Comparison of ENCODE assay signal across 10 mouse cellular contexts in the genomic region with DNA sequence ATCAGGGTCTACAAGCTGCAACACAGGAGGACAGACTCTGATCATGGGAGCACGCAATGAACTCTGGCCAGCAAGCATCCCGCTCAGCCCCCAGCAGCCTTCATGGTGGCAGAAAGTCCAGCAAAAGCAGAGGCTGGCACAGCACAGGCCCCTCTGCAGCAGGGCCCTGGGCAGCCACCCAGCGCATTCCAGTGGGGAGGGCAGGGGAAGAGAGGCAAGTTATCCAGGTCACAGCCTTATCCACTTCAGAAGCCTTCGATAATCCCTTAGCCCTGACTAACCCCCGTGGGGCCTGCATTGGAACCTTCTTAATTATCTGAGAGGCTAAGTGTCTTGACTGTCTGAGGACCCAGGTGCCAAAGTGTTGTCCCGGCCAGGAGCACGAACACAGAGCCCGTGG. TPM values are rescaled to one million over a fixed set of nuclear protein-coding genes. Genes with fewer than 3 reads are reported as not detected.
DNase-seq lines count a peak whose midpoint lies in the region; ATAC-seq and TF ChIP-seq lines count a peak whose summit lies in the region.
"Had no signal": no experiment of that assay in that cellular context is flagged by ENCODE, and none has a peak within 500 bp of the region (broad histone marks: within the 10 kb centered on the region; RNA-seq: fewer than 3 reads in every experiment).

No protein-coding gene starts in this region.

- ATAC-seq in hindbrain, embryonic 15.5 days (ENCODE audit: low FRiP score, low read depth) = no peak
- ATAC-seq in hindbrain, embryonic 12.5 days (ENCODE audit: low FRiP score) = no peak
- ATAC-seq in heart, postnatal 0 days (ENCODE audit: insufficient read depth, low read depth) = peak; percentile 91
- no peak for ATAC-seq in megakaryocyte, adult 5-6 weeks (ENCODE audit: poor library complexity, severe bottlenecking)
- no peak for ATAC-seq in liver, embryonic 11.5 days (replicated peaks; ENCODE audit: low FRiP score)

- TF ChIP-seq EP300 in heart, postnatal 0 days (IDR thresholded peaks at IDR 0.05; ENCODE audit: low read depth) = no peak

- no peak for TF ChIP-seq CTCF in heart, postnatal 0 days (IDR thresholded peaks at IDR 0.05; ENCODE audit: low read depth)

- 47% methylated on average over 8 of the region's 8 CpGs for WGBS in hindbrain, embryonic 15.5 days
- 52% methylated on average over 8 of the region's 8 CpGs for WGBS in hindbrain, embryonic 12.5 days
- WGBS in embryonic facial prominence, embryonic 10.5 days = 35% methylated on average over 8 of the region's 8 CpGs
- 29% methylated on average over 8 of the region's 8 CpGs for WGBS in heart, postnatal 0 days
- WGBS in liver, embryonic 11.5 days = 43% methylated on average over 8 of the region's 8 CpGs

- 0 out of 2 replicates have a peak overlapping the region, but pooled peaks have one; percentile 10 for H3K9ac ChIP-seq in hindbrain, embryonic 15.5 days
- H3K9ac ChIP-seq in hindbrain, embryonic 12.5 days = no peak overlapping the region; the same call in 1 of the 2 replicates
- H3K9ac ChIP-seq in heart, postnatal 0 days (replicated peaks; ENCODE audit: low read depth, low read length) = no peak overlapping the region
- no peak overlapping the region for H3K9ac ChIP-seq in liver, embryonic 11.5 days (ENCODE audit: low read depth, low read length)
- H3K9ac ChIP-seq: limb, embryonic 13.5 days had no signal

- H3K36me3 ChIP-seq in hindbrain, embryonic 15.5 days = no peaks in the 10 kb centered on the region
- H3K36me3 ChIP-seq in hindbrain, embryonic 12.5 days = no peaks in the 10 kb centered on the region
- no peaks in the 10 kb centered on the region for H3K36me3 ChIP-seq in embryonic facial prominence, embryonic 10.5 days (replicated peaks)
- no peaks in the 10 kb centered on the region for H3K36me3 ChIP-seq in heart, postnatal 0 days (replicated peaks; ENCODE audit: control insufficient read depth, insufficient read depth, low read length)
- no peaks in the 10 kb centered on the region for H3K36me3 ChIP-seq in liver, embryonic 11.5 days (ENCODE audit: control insufficient read depth, insufficient read depth, low read length)
- H3K36me3 ChIP-seq: limb, embryonic 13.5 days had no signal

- no peak overlapping the region for H3K4me3 ChIP-seq in hindbrain, embryonic 15.5 days
- no peak overlapping the region for H3K4me3 ChIP-seq in hindbrain, embryonic 12.5 days
- H3K4me3 ChIP-seq in embryonic facial prominence, embryonic 10.5 days = no peak overlapping the region
- no peak overlapping the region for H3K4me3 ChIP-seq in heart, postnatal 0 days (ENCODE audit: low read depth, low read length)
- H3K4me3 ChIP-seq in liver, embryonic 11.5 days (ENCODE audit: low read depth, low read length) = no peak overlapping the region
- H3K4me3 ChIP-seq: limb, embryonic 13.5 days had no signal

- intact Hi-C loops in left cerebral cortex, postnatal 25 days (cut with DNase I) = no loop called here

- no peaks in the 10 kb centered on the region for H3K27me3 ChIP-seq in hindbrain, embryonic 15.5 days
- H3K27me3 ChIP-seq in hindbrain, embryonic 12.5 days = no peaks in the 10 kb centered on the region
- peaks cover 4% of the 10 kb centered on the region; the same call in 1 of the 2 replicates for H3K27me3 ChIP-seq in embryonic facial prominence, embryonic 10.5 days (replicated peaks; ENCODE audit: low read depth, poor library complexity, severe bottlenecking)
- H3K27me3 ChIP-seq in heart, postnatal 0 days (ENCODE audit: control insufficient read depth, insufficient read depth, low read length) = peaks cover 43% of the 10 kb centered on the region
- H3K27me3 ChIP-seq in liver, embryonic 11.5 days (replicated peaks; ENCODE audit: control insufficient read depth, insufficient read depth, low read length) = 0 out of 2 replicates have a peak, but pooled peaks cover 2% of the 10 kb centered on the region
- H3K27me3 ChIP-seq: limb, embryonic 13.5 days had no signal

- H3K27ac ChIP-seq in hindbrain, embryonic 15.5 days (replicated peaks) = no peak overlapping the region
- H3K27ac ChIP-seq in hindbrain, embryonic 12.5 days = no peak overlapping the region
- peak overlapping the region; percentile 31; the same call in 1 of the 2 replicates for H3K27ac ChIP-seq in embryonic facial prominence, embryonic 10.5 days (replicated peaks)
- H3K27ac ChIP-seq in heart, postnatal 0 days (ENCODE audit: low read depth) = no peak overlapping the region
- H3K27ac ChIP-seq in liver, embryonic 11.5 days (ENCODE audit: low read depth, low read length) = no peak overlapping the region
- H3K27ac ChIP-seq: limb, embryonic 13.5 days had no signal

- H3K9me3 ChIP-seq in hindbrain, embryonic 15.5 days = no peaks in the 10 kb centered on the region
- H3K9me3 ChIP-seq in hindbrain, embryonic 12.5 days (replicated peaks) = 0 out of 2 replicates have a peak, but pooled peaks cover 7% of the 10 kb centered on the region
- 0 out of 2 replicates have a peak, but pooled peaks cover 6% of the 10 kb centered on the region for H3K9me3 ChIP-seq in embryonic facial prominence, embryonic 10.5 days
- peaks cover 5% of the 10 kb centered on the region; the same call in 1 of the 2 replicates for H3K9me3 ChIP-seq in heart, postnatal 0 days (replicated peaks; ENCODE audit: control insufficient read depth, low read length)
- no peaks in the 10 kb centered on the region for H3K9me3 ChIP-seq in liver, embryonic 11.5 days (ENCODE audit: control insufficient read depth, low read length)

- DNase-seq in embryonic facial prominence, embryonic 10.5 days (ENCODE audit: low spot score) = no peak
- DNase-seq in heart, postnatal 0 days (ENCODE audit: low spot score) = peak; percentile 71
- DNase-seq in lung, postnatal 4 days = peak; percentile 19 to 54
- no peak for DNase-seq in left cerebral cortex, postnatal 25 days (ENCODE audit: low spot score in 2 of 2)
- DNase-seq in liver, embryonic 11.5 days (ENCODE audit: low spot score) = no peak

- H3K4me1 ChIP-seq in hindbrain, embryonic 15.5 days (replicated peaks) = 0 out of 2 replicates have a peak, but pooled peaks cover 6% of the 10 kb centered on the region
- no peaks in the 10 kb centered on the region for H3K4me1 ChIP-seq in hindbrain, embryonic 12.5 days
- peaks cover 10% of the 10 kb centered on the region for H3K4me1 ChIP-seq in embryonic facial prominence, embryonic 10.5 days
- peaks cover 12% of the 10 kb centered on the region; the same call in 1 of the 2 replicates for H3K4me1 ChIP-seq in heart, postnatal 0 days (ENCODE audit: control insufficient read depth, insufficient read depth)
- no peaks in the 10 kb centered on the region for H3K4me1 ChIP-seq in liver, embryonic 11.5 days (replicated peaks; ENCODE audit: control insufficient read depth, insufficient read depth, low read length)

- no peak overlapping the region for H3K4me2 ChIP-seq in hindbrain, embryonic 15.5 days
- no peak overlapping the region for H3K4me2 ChIP-seq in hindbrain, embryonic 12.5 days (replicated peaks)
- no peak overlapping the region for H3K4me2 ChIP-seq in heart, postnatal 0 days (ENCODE audit: low read depth, low read length)
- no peak overlapping the region for H3K4me2 ChIP-seq in liver, embryonic 11.5 days
- H3K4me2 ChIP-seq: limb, embryonic 13.5 days had no signal

RNA-seq across cellular contexts. Expression of a gene that starts 43.6 kb away (rescaled TPM):
- polyA plus RNA-seq in hindbrain, embryonic 15.5 days (2015; fragmentation: Nextera tagmentation; extraction: Ambion mirVana) = 0.64 and 0.93 TPM in 2 replicates
- polyA plus RNA-seq in hindbrain, embryonic 12.5 days (2016; fragmentation: Nextera tagmentation; extraction: Ambion mirVana) = 0.61 and 0.91 TPM in 2 replicates
- 0.26 and 0.80 TPM in 2 replicates for polyA plus RNA-seq in embryonic facial prominence, embryonic 10.5 days (2016; fragmentation: Nextera tagmentation; extraction: Ambion mirVana)
- not detected in 2 replicates for total RNA-seq in heart, postnatal 0 days (2014; rRNA removed; ENCODE audit: low replicate concordance)
- not detected in 2 replicates for polyA plus RNA-seq in heart, postnatal 0 days (2015; fragmentation: Nextera tagmentation; extraction: Ambion mirVana)
- total RNA-seq in left cerebral cortex, postnatal 25 days (2021) = under 1 TPM; 0.28 to 0.48 TPM
- total RNA-seq in megakaryocyte, adult 5-6 weeks (2015) = not detected in 2 replicates
- not detected in 2 replicates for total RNA-seq in megakaryocyte, adult 5-6 weeks (2017)
- polyA plus RNA-seq in liver, embryonic 11.5 days (2014; fragmentation: Nextera tagmentation; extraction: Ambion mirVana) = 0.25 TPM in 1 of 2 replicates, not detected in the other
- total RNA-seq: CH12.LX had no signal

RNA-seq across cellular contexts. Expression of a gene that starts 44.2 kb away (rescaled TPM):
- 0.39 and 0.64 TPM in 2 replicates for polyA plus RNA-seq in hindbrain, embryonic 15.5 days (2015; fragmentation: Nextera tagmentation; extraction: Ambion mirVana)
- polyA plus RNA-seq in hindbrain, embryonic 12.5 days (2016; fragmentation: Nextera tagmentation; extraction: Ambion mirVana) = not detected in 2 replicates
- polyA plus RNA-seq in embryonic facial prominence, embryonic 10.5 days (2016; fragmentation: Nextera tagmentation; extraction: Ambion mirVana) = 0.34 and 0.60 TPM in 2 replicates
- 1.6 and 9.2 TPM in 2 replicates for total RNA-seq in heart, postnatal 0 days (2014; rRNA removed; ENCODE audit: low replicate concordance)
- 4.7 and 6.2 TPM in 2 replicates for polyA plus RNA-seq in heart, postnatal 0 days (2015; fragmentation: Nextera tagmentation; extraction: Ambion mirVana)
- total RNA-seq in left cerebral cortex, postnatal 25 days (2021) = 1 to 10 TPM; 7.0 to 7.9 TPM
- total RNA-seq in megakaryocyte, adult 5-6 weeks (2015) = not detected in 2 replicates
- total RNA-seq in megakaryocyte, adult 5-6 weeks (2017) = not detected in 2 replicates
- polyA plus RNA-seq in liver, embryonic 11.5 days (2014; fragmentation: Nextera tagmentation; extraction: Ambion mirVana) = 0.16 TPM in 1 of 2 replicates, not detected in the other

RNA-seq across cellular contexts. Expression of a gene that starts 54.7 kb away (rescaled TPM):
- not detected in 2 replicates for polyA plus RNA-seq in hindbrain, embryonic 15.5 days (2015; fragmentation: Nextera tagmentation; extraction: Ambion mirVana)
- polyA plus RNA-seq in hindbrain, embryonic 12.5 days (2016; fragmentation: Nextera tagmentation; extraction: Ambion mirVana) = not detected in 2 replicates
- polyA plus RNA-seq in embryonic facial prominence, embryonic 10.5 days (2016; fragmentation: Nextera tagmentation; extraction: Ambion mirVana) = not detected in 2 replicates
- total RNA-seq in heart, postnatal 0 days (2014; rRNA removed; ENCODE audit: low replicate concordance) = not detected in 2 replicates
- polyA plus RNA-seq in heart, postnatal 0 days (2015; fragmentation: Nextera tagmentation; extraction: Ambion mirVana) = not detected in 2 replicates
- total RNA-seq in left cerebral cortex, postnatal 25 days (2021) = not detected
- not detected in 2 replicates for total RNA-seq in megakaryocyte, adult 5-6 weeks (2015)
- total RNA-seq in megakaryocyte, adult 5-6 weeks (2017) = not detected in 2 replicates
- polyA plus RNA-seq in liver, embryonic 11.5 days (2014; fragmentation: Nextera tagmentation; extraction: Ambion mirVana) = not detected in 2 replicates
- total RNA-seq: CH12.LX had no signal
- polyA plus RNA-seq: limb, embryonic 13.5 days had no signal

RNA-seq across cellular contexts. Expression of a gene that starts 58.6 kb away (rescaled TPM):
- not detected in 2 replicates for polyA plus RNA-seq in hindbrain, embryonic 15.5 days (2015; fragmentation: Nextera tagmentation; extraction: Ambion mirVana)
- polyA plus RNA-seq in hindbrain, embryonic 12.5 days (2016; fragmentation: Nextera tagmentation; extraction: Ambion mirVana) = not detected in 2 replicates
- not detected in 2 replicates for polyA plus RNA-seq in embryonic facial prominence, embryonic 10.5 days (2016; fragmentation: Nextera tagmentation; extraction: Ambion mirVana)
- not detected in 2 replicates for total RNA-seq in heart, postnatal 0 days (2014; rRNA removed; ENCODE audit: low replicate concordance)
- 0.15 and 0.30 TPM in 2 replicates for polyA plus RNA-seq in heart, postnatal 0 days (2015; fragmentation: Nextera tagmentation; extraction: Ambion mirVana)
- total RNA-seq in left cerebral cortex, postnatal 25 days (2021) = not detected
- not detected in 2 replicates for total RNA-seq in megakaryocyte, adult 5-6 weeks (2015)
- total RNA-seq in megakaryocyte, adult 5-6 weeks (2017) = not detected in 2 replicates
- not detected in 2 replicates for polyA plus RNA-seq in liver, embryonic 11.5 days (2014; fragmentation: Nextera tagmentation; extraction: Ambion mirVana)
- polyA plus RNA-seq: limb, embryonic 13.5 days had no signal

Comparison
In these comparisons a context has a peak if more than half of its experiments do, and no peak if none do; other contexts are left out.
1. DNase-seq: peak in heart, postnatal 0 days (single experiment) and lung, postnatal 4 days (2 of 2); none in embryonic facial prominence, embryonic 10.5 days (single experiment), left cerebral cortex, postnatal 25 days (0 of 2) and liver, embryonic 11.5 days (single experiment).